Mouse (Mus musculus) embryonic facial prominence, embryonic 12.5 days (tissue): ENCODE results near the gene Tollip. TPM values are rescaled to one million over a fixed set of nuclear protein-coding genes. Genes with fewer than 3 reads are reported as not detected.
A peak's percentile ranks its signal among the peaks of the same experiment; 100 is the strongest.

Experiments
- ATAC-seq: fragments of 200-750 bp; cut with Nextera tagmentation; 2 replicates; pipeline ENCODE4 v1.8.0; 2017; ENCODE audit not compliant: insufficient number of reproducible peaks, insufficient read depth, low FRiP score, low TSS enrichment
- H3K27ac ChIP-seq: fragments of 300-500 bp; sonication (generic); 2 replicates; pipeline ENCODE4 v1.5.1; 2016; ENCODE audit warnings: mild to moderate bottlenecking
- H3K27me3 ChIP-seq: fragments of 300-500 bp; sonication (generic); 2 replicates; pipeline ENCODE4 v1.6.1; 2016; ENCODE audit warnings: mild to moderate bottlenecking, moderate library complexity
- H3K36me3 ChIP-seq: fragments of 300-500 bp; sonication (generic); 2 replicates; pipeline ENCODE4 v1.6.1; 2016; ENCODE audit warnings: mild to moderate bottlenecking
- H3K4me1 ChIP-seq: fragments of 300-500 bp; sonication (generic); 2 replicates; pipeline ENCODE4 v1.6.1; 2016
- H3K4me2 ChIP-seq: fragments of 300-500 bp; sonication (generic); replicated peaks from 2 replicates; pipeline ENCODE4 v1.6.1; 2016; ENCODE audit warnings: mild to moderate bottlenecking, moderate library complexity
- H3K4me3 ChIP-seq: fragments of 300-500 bp; sonication (generic); 2 replicates; pipeline ENCODE4 v1.5.1; 2016; ENCODE audit warnings: mild to moderate bottlenecking
- H3K9ac ChIP-seq: fragments of 300-500 bp; sonication (generic); 2 replicates; pipeline ENCODE4 v1.6.1; 2016; ENCODE audit warnings: mild to moderate bottlenecking, moderate library complexity
- H3K9me3 ChIP-seq: fragments of 300-500 bp; sonication (generic); 2 replicates; pipeline ENCODE4 v1.6.1; 2016; ENCODE audit warnings: mild to moderate bottlenecking, moderate library complexity
- WGBS: fragments of 180-500 bp; shearing (Covaris S2); methylation state at CpG from one replicate; pipeline ENCODE4 v1.1.7; 2016; 5-methylcytosine and 5-hydroxymethylcytosine counted together
- polyA plus RNA-seq: library from polyadenylated mRNA; unstranded; fragments of >200 nt; fragmentation: Nextera tagmentation; extraction: Ambion mirVana; gene quantifications from 2 replicates; pipeline ENCODE4 v1.2.1, GENCODE M21; 2016

Tollip gene
- polyA plus RNA-seq, 1 experiment from 2014 or later: 45.7 TPM

DNA sequence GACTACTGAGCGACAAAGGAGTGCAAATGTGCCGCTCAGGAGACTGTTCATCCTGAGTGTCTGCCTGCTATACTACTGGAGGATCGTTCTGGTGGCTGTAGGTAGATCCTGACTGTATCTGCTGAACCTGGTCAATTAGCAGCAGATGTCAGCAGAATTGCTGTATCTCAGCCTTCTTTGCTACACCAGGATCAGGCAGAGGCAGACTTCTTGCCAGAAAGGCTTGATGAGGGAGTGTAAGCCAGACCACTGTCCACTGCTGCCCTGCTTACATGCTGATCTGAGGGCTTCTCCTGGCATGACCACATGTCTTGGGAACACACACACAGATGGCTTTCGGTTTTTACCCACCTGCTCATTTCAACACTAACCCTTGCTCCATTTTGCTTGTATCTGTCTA, 33.5 kb upstream of the Tollip start:
- H3K4me2 ChIP-seq: no peak overlapping the region
- ATAC-seq: no peak
- no peaks in the 10 kb centered on the region for H3K36me3 ChIP-seq
- WGBS: 92% methylated on average over 4 of the region's 4 CpGs
- no peak overlapping the region for H3K4me3 ChIP-seq
- H3K9ac ChIP-seq: no peak overlapping the region
- H3K9me3 ChIP-seq: 0 out of 2 replicates have a peak, but pooled peaks cover 4% of the 10 kb centered on the region
- H3K27ac ChIP-seq: no peak overlapping the region
- peaks cover 12% of the 10 kb centered on the region for H3K4me1 ChIP-seq
- peaks cover 70% of the 10 kb centered on the region for H3K27me3 ChIP-seq

DNA sequence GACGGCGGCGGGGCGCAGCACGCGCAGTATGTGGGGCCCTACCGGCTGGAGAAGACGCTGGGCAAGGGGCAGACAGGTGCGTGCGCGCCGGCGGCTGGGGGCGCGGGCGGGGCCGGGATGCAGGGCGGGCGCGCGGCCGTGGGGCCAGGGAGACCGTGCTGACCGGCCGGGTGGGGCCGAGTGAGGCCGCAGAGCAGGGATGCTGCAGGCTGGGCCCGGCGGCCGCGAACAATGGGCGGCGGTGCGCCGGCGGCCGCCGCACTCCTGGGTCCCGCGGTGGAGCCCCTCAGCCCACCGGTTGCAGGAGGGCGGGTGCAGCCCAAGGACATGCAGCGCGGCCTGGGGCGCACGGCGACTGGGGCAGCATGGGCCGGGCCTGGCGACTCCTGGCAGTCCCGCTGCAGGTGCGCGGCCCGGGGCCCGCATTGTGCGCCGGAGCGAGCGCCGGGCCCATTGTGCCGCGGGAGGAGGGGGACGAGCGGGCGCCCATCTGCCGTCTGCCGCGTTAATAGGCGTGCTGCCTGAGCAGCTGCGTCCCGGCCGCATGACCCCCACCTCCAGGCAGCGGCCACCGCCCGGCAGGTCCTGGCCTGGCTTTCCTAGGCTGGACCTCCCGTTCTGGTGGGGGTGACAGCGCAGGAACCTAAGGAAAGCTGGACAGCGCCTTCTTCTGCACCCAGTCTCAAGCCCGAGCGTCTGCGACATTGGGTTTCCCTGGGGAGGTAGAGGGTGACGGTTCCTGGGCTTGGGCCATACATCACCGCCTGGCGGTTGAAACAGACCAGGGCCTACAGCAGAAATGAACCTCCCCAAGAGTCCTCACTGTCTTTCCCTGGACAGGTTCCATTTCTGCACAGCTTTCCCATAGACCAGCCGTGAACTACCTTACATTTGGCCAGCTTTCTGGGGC, 32.1 kb upstream of the Tollip start:
- H3K4me2 ChIP-seq: peak overlapping the region; percentile 85
- 0 out of 2 replicates have a peak, but pooled peaks have one; percentile 23 for ATAC-seq
- 2% methylated on average over 72 of the region's 84 CpGs for WGBS
- H3K9me3 ChIP-seq: 0 out of 2 replicates have a peak, but pooled peaks cover 4% of the 10 kb centered on the region
- peak overlapping the region; percentile 46 for H3K4me3 ChIP-seq
- H3K4me1 ChIP-seq: peaks cover 15% of the 10 kb centered on the region
- peak overlapping the region; percentile 72 for H3K27ac ChIP-seq
- peak overlapping the region; percentile 54 for H3K9ac ChIP-seq
- no peaks in the 10 kb centered on the region for H3K36me3 ChIP-seq
- peaks cover 80% of the 10 kb centered on the region for H3K27me3 ChIP-seq

- Histone ChIP-seq H3K27ac (peak overlapping the region; percentile 72; the same call in 1 of the 2 replicates), H3K9me3 (0 out of 2 replicates have a peak, but pooled peaks cover 4% of the 10 kb centered on the region), H3K27me3 (peaks cover 80% of the 10 kb centered on the region), H3K4me3 (peak overlapping the region; percentile 46), H3K9ac (peak overlapping the region; percentile 54), H3K4me1 (peaks cover 15% of the 10 kb centered on the region), H3K36me3 (no peaks in the 10 kb centered on the region), H3K4me2 (peak overlapping the region; percentile 85)
- ATAC-seq: no peak; the same call in 1 of the 2 replicates
- WGBS: 2% methylated on average over 39 of the region's 54 CpGs
Measured at GRCm38 (mm10) chr7:141949799-141950103, 31.4 kb upstream of the Tollip start.

- Histone ChIP-seq H3K36me3 (no peaks in the 10 kb centered on the region), H3K27ac (peak within 1 kb of the TSS; percentile 72), H3K4me1 (peaks cover 15% of the 10 kb centered on the region), H3K4me2 (peak within 1 kb of the TSS; percentile 85), H3K9me3 (0 out of 2 replicates have a peak, but pooled peaks cover 4% of the 10 kb centered on the region), H3K9ac (peak within 1 kb of the TSS; percentile 54), H3K27me3 (peaks cover 80% of the 10 kb centered on the region), H3K4me3 (peak within 1 kb of the TSS; percentile 46)
- peak; percentile 88 for ATAC-seq
- 2% methylated on average over 55 of the region's 55 CpGs for WGBS
Measured at GRCm38 (mm10) chr7:141948906-141949798, 30.8 kb upstream of the Tollip start, which contains the start of gene Brsk2. Gene Brsk2, plus strand, starts transcription at chr7:141949751.

DNA sequence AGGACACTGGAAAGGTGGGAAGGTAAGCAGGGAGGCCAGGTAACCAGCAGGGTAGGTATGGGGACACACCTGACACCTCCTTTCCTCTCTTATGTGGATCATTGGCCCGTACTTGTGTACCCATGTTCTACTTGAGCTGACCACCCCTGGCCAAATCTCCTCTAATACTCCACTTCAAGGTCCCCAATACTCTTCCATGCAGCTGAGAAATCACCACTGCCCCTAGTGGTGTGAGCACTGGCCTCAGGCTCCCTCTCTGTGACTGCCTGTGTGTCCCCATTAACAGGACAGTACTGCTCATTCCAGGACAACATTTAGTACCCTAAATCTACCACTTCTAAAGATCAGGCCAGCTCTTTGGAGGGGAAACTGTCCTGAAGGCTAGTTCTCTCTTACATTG, 29.7 kb upstream of the Tollip start:
- Histone ChIP-seq H3K27me3 (peaks cover 74% of the 10 kb centered on the region), H3K9me3 (0 out of 2 replicates have a peak, but pooled peaks cover 4% of the 10 kb centered on the region), H3K4me2 (no peak overlapping the region), H3K4me3 (no peak overlapping the region), H3K36me3 (no peaks in the 10 kb centered on the region), H3K9ac (no peak overlapping the region), H3K27ac (no peak overlapping the region), H3K4me1 (peaks cover 15% of the 10 kb centered on the region)
- no peak for ATAC-seq
- 85% methylated on average over 1 of the region's 1 CpGs for WGBS

DNA sequence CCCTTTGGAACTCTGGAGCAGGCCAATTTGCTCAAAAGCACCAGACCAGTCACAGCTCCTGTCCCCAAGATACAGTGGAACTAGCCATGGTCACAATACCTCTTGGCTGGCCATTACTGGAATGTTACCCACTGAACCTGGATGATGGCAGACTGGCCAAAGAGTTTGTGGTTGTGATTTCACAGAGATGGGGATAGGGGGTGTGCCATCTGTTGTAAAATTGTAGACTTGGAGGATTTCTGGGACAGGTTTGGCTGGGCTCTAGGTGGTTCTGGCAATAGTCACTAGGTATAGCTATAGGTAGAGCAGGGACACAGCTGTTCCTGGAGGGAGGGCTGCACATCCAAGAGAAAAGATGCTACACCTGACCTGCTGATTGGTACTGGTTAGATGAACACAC, 29.2 kb upstream of the Tollip start:
- no peak for ATAC-seq
- Histone ChIP-seq H3K9ac (no peak overlapping the region), H3K4me3 (no peak overlapping the region), H3K36me3 (no peaks in the 10 kb centered on the region), H3K4me2 (no peak overlapping the region), H3K9me3 (0 out of 2 replicates have a peak, but pooled peaks cover 4% of the 10 kb centered on the region), H3K27ac (no peak overlapping the region), H3K27me3 (peaks cover 68% of the 10 kb centered on the region), H3K4me1 (peaks cover 15% of the 10 kb centered on the region)

DNA sequence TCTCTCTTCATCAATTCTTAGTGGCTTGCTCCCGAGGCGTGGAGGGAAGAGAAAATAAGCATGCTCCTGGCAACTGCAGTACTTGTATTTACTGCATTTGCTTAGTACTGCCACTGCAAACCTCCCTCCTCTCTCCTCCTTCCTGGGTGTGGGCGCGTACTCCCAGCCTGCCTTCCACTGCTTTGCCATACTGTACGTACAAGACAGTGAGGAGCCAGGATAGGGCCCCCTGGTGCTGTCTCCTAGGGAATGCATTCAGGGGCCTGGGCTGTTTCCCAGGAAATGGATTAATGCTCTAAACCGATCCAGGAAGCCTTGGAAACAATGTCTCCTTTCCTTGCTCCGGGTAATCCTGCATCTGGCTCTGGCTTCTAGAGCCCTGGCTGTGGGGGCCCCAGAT, 27.6 kb upstream of the Tollip start:
- Histone ChIP-seq H3K4me3 (no peak overlapping the region), H3K4me2 (no peak overlapping the region), H3K27me3 (peaks cover 53% of the 10 kb centered on the region), H3K4me1 (peaks cover 15% of the 10 kb centered on the region), H3K27ac (no peak overlapping the region), H3K9me3 (no peaks in the 10 kb centered on the region), H3K9ac (no peak overlapping the region), H3K36me3 (no peaks in the 10 kb centered on the region)
- no peak for ATAC-seq
- 26% methylated on average over 7 of the region's 7 CpGs for WGBS

DNA sequence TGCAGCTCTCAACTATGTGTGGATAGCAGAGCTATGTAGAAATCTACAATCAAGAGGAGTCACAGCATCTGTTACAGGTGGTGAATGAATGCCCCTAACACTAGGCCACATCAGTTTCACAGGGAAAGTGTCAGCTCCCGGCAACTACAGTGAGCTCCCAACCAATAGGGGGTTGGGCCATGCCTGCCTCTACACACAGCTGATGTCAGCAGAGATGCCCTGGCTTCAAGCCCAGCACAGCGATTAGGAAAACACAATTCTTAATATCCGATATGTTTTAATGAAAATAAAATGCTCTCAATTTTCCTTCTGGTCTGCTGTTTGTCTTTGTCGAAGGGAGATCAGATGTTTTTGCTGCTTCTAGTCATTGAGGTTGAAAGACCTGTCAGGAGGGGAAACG, 25.1 kb upstream of the Tollip start:
- Histone ChIP-seq H3K4me3 (no peak overlapping the region), H3K4me2 (no peak overlapping the region), H3K27ac (no peak overlapping the region), H3K4me1 (peaks cover 3% of the 10 kb centered on the region; the same call in 1 of the 2 replicates), H3K36me3 (no peaks in the 10 kb centered on the region), H3K27me3 (peaks cover 37% of the 10 kb centered on the region), H3K9ac (no peak overlapping the region), H3K9me3 (no peaks in the 10 kb centered on the region)
- ATAC-seq: no peak
- 72% methylated on average over 5 of the region's 5 CpGs for WGBS

DNA sequence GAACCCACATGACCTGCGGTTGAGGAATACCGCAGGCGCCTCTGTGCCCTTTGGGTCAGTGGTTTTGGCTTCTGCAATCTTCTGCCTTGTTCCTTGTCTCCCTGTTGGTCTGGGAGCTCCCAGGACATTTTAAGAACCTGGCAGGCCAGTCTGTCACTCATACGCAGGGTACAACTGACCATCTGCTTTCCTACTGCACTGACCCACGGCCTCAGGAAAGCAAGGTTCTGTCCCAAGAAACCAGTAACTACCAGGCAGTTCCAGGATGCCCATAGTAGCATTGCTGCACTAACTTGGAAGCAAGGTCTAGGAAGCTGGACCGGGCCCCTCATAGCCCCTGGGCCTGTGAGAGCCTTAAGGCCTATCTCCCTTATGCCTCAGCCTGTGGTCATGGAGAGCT, 16.6 kb upstream of the Tollip start:
- Histone ChIP-seq H3K27ac (no peak overlapping the region), H3K9ac (no peak overlapping the region), H3K9me3 (no peaks in the 10 kb centered on the region), H3K4me2 (no peak overlapping the region), H3K4me1 (no peaks in the 10 kb centered on the region), H3K4me3 (no peak overlapping the region), H3K36me3 (no peaks in the 10 kb centered on the region), H3K27me3 (0 out of 2 replicates have a peak, but pooled peaks cover 9% of the 10 kb centered on the region)
- no peak for ATAC-seq
- 92% methylated on average over 6 of the region's 6 CpGs for WGBS

DNA sequence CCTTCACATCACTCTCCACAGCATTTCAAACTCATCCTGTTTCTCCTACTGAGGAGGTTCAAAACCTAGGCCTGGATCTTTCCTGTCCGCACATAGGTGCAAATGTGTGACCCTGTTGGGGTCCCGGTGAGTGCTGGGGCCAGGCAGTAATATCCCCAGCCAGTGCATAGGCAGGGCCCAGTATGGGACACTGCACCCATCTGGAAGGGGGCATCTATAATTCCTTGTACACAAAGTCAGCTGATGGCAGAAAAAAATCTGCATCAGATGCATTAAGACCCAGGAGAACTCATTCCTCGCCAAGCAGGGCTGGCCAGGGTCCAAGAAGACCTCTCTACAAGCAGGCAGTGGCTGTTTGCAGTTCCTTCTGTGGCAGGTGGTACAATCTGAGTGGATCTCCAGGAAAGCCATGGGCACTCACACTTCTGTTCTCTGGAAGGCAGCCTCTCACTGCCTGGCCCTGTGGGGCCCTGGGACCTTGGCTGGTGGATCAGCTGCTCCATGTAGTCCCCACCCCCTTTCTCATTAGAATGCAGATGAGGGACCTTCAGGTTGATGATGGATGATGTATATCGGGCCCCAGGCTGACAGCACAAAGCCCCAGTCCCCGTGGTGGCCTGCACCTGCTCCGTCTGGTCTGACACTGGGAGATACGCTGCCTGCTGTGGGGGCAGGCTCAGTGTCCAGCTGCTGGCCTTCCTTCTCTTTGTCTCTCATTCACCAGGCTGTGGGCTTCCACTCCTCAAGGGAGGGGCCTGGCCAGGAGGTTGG, 16.0 kb upstream of the Tollip start:
- ATAC-seq: no peak
- Histone ChIP-seq H3K9ac (no peak overlapping the region), H3K27me3 (0 out of 2 replicates have a peak, but pooled peaks cover 5% of the 10 kb centered on the region), H3K36me3 (no peaks in the 10 kb centered on the region), H3K27ac (no peak overlapping the region), H3K4me2 (no peak overlapping the region), H3K4me3 (no peak overlapping the region), H3K4me1 (no peaks in the 10 kb centered on the region), H3K9me3 (no peaks in the 10 kb centered on the region)
- 59% methylated on average over 7 of the region's 7 CpGs for WGBS

DNA sequence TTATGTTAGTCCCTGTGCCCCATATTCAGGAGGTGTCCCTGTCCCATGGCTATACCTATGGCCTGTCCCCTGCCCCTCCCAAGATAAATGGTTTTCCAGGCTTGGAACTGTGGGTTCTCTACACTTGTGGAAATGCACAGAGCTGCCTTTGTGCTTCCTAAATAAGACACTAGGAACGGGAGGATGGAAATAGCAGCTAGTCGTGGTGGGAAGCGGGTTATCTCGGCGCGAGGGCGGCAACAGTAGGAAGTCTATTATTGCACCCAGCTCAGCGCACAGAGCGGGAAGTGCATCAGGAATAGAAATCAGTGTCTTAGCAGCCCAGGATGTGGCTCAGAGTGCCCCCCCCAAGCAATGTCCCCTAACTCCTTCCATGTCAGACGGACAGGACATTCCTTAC, 10.3 kb upstream of the Tollip start:
- Histone ChIP-seq H3K9ac (no peak overlapping the region), H3K4me3 (no peak overlapping the region), H3K4me1 (no peaks in the 10 kb centered on the region), H3K36me3 (no peaks in the 10 kb centered on the region), H3K27ac (no peak overlapping the region), H3K9me3 (no peaks in the 10 kb centered on the region), H3K4me2 (no peak overlapping the region), H3K27me3 (no peaks in the 10 kb centered on the region)
- ATAC-seq: no peak
- WGBS: 74% methylated on average over 10 of the region's 10 CpGs
